Mouse (Mus musculus) kidney, adult 2 months (tissue): ENCODE measurements around the gene Ttc29. TPM values are rescaled to one million over a fixed set of nuclear protein-coding genes. Genes with fewer than 3 reads are reported as not detected.

ENCODE experiments used
- DNase-seq: peaks from one replicate; pipeline ENCODE4 v3.0.0; 2021
- H3K27ac ChIP-seq: fragments of 200-500 bp; 2 replicates; pipeline ENCODE4 v1.5.1; 2012; ENCODE audit warnings: low read depth, low read length, control low read depth, inconsistent platforms; ENCODE audit not compliant: insufficient read depth
- H3K27me3 ChIP-seq: fragments of 200-500 bp; replicated peaks from 2 replicates; pipeline ENCODE4 v1.6.1; 2012; ENCODE audit warnings: mild to moderate bottlenecking, moderate library complexity, low read length, inconsistent platforms; ENCODE audit not compliant: control insufficient read depth, insufficient read depth
- H3K36me3 ChIP-seq: fragments of 200-500 bp; 2 replicates; pipeline ENCODE4 v1.6.1; 2012; ENCODE audit warnings: mild to moderate bottlenecking, moderate library complexity, low read length, inconsistent platforms; ENCODE audit not compliant: control insufficient read depth, insufficient read depth
- H3K4me1 ChIP-seq: fragments of 200-500 bp; 2 replicates; pipeline ENCODE4 v1.6.1; 2011; ENCODE audit warnings: low read length; ENCODE audit not compliant: control insufficient read depth, insufficient read depth
- H3K4me3 ChIP-seq: fragments of 200-500 bp; 2 replicates; pipeline ENCODE4 v1.5.1; 2011; ENCODE audit warnings: mild to moderate bottlenecking, low read depth, low read length, control low read depth; ENCODE audit not compliant: insufficient read depth
- CTCF ChIP-seq: fragments of 200-500 bp; conservative IDR thresholded peaks from 2 replicates; pipeline ENCODE4 v1.5.1; 2011; ENCODE audit warnings: low read depth, mild to moderate bottlenecking, control low read depth, low read length, moderate library complexity, mixed read lengths; ENCODE audit not compliant: insufficient read depth, insufficient read length
- POLR2A ChIP-seq: fragments of 200-500 bp; IDR thresholded peaks from one replicate; pipeline ENCODE4 v1.6.1; 2011; ENCODE audit warnings: low read depth, low read length, control low read depth
- WGBS: fragments of 180-500 bp; shearing (Covaris S2); methylation state at CpG from one replicate; pipeline ENCODE4 v1.1.7; 2018; 5-methylcytosine and 5-hydroxymethylcytosine counted together
- polyA plus RNA-seq: library from polyadenylated mRNA; depleted of rRNA; stranded (reverse); fragments of >200 nt; gene quantifications from 2 replicates; pipeline ENCODE4 v1.2.3, GENCODE M21; 2012

The Ttc29 gene
- polyA plus RNA-seq, 1 experiment, result not detected

DNA sequence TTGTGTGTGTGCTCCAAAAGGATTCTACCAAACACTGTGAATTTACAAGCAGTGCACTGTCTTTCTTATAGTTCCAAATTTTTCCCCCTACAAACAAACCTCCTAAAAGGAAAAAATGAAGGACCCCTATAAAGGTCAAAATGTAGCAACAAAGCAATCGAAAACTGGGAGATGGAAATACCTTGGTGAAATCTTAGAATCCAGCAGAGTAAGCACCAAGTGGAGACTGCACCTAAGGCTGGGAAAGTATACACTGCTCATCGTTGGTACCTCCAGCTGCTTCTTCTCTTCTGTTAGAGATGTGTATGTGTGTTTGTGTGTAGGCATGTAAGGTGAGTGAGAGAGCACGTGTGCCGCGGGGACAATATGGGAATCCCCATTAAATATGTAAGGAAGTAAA, 220.2 kb downstream of the Ttc29 start:
- Histone ChIP-seq H3K36me3 (no peaks in the 10 kb centered on the region), H3K4me3 (no peak overlapping the region), H3K4me1 (no peaks in the 10 kb centered on the region), H3K27ac (no peak overlapping the region), H3K27me3 (peaks cover 2% of the 10 kb centered on the region)
- DNase-seq, result no peak
- WGBS, result 16% methylated on average over 5 of the region's 5 CpGs
- TF ChIP-seq CTCF, result no peak
- no peak for TF ChIP-seq POLR2A

DNA sequence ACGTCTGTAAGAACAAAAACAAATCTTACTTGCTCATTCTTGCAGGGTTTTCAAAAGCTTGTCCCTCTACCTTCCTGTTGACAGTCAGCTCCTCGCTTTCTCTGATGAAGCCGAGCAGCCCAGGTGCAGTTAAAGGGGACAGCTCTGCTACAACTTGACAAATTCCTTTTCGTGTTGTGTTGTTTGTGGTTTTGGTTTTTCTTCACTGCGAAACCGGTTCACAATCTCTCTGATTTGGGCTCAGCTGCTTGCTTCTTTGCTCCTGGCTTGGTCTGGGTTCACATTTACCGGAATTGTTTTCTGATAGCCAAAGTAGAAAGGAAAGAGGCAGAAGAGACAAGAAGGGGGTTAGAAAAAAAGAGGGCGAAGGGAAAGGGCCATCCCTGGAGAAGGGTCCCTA, 221.2 kb downstream of the Ttc29 start:
- Histone ChIP-seq H3K4me1 (no peaks in the 10 kb centered on the region), H3K27ac (no peak overlapping the region), H3K27me3 (peaks cover 2% of the 10 kb centered on the region), H3K4me3 (no peak overlapping the region), H3K36me3 (no peaks in the 10 kb centered on the region)
- no peak for DNase-seq
- TF ChIP-seq CTCF (no peak), POLR2A (no peak)
- WGBS, result 5% methylated on average over 8 of the region's 8 CpGs

DNA sequence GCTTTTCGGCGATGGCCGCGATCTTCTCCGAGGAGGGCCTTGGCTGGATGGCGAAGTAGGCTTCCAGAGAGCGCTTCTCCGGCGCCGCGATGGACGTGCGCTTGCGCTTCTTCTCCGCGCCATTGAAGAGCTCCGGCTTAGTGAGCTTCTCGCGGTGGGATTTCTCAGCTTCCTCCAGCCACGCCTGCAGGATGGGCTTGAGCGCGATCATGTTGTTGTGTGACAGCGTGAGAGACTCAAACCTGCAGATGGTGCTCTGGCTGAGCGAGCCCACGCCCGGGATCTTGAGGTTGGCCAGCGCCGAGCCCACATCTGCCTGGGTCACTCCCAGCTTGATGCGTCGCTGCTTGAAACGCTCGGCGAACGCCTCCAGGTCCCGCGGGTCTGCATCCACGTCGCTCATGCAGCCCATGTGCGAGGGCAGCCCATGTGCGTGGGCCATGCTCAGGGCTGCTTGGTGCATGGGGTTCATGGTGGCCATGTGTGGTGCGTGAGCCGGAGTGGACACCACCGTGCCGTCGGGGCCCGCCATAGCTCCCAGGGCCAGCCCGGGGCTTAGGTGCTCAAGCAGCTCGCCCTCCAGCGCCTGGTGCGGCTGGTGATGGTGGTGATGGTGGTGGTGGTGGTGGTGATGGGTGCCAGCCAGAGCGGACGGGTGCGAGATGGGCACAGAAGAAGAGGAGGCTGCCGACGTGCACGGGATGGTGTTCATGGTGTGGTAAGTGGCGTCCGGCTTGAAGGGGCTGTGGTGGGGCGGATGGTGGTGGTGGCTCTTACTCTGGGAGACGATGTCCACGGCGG, 221.9 kb downstream of the Ttc29 start:
- Histone ChIP-seq H3K27ac (no peak overlapping the region), H3K4me3 (no peak overlapping the region), H3K27me3 (peaks cover 2% of the 10 kb centered on the region), H3K36me3 (no peaks in the 10 kb centered on the region), H3K4me1 (no peaks in the 10 kb centered on the region)
- TF ChIP-seq POLR2A (no peak), CTCF (no peak)
- 1% methylated on average over 62 of the region's 62 CpGs for WGBS
- no peak for DNase-seq

DNA sequence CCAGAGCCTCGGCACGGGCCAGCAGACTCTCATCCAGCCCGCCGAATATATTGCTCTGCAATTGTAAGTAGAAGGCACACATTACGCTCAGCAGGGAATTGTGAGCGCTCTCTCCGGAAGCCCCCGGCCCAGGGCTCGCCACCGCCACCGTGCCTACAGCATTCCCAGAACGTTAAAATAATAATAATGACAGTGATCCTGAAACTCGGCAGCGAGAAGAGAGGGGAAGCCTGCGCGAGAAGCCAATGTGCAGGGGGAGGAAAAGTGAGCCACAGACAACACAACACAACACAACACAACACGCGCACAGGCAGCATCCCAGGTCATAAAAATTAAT, 222.5 kb downstream of the Ttc29 start:
- H3K36me3 ChIP-seq, result no peaks in the 10 kb centered on the region
- no peak overlapping the region for H3K4me3 ChIP-seq
- H3K27ac ChIP-seq, result no peak overlapping the region
- H3K4me1 ChIP-seq, result no peaks in the 10 kb centered on the region
- H3K27me3 ChIP-seq, result peaks cover 2% of the 10 kb centered on the region
- WGBS, result 2% methylated on average over 18 of the region's 18 CpGs
- TF ChIP-seq CTCF, result no peak
- no peak for TF ChIP-seq POLR2A
- DNase-seq, result no peak

DNA sequence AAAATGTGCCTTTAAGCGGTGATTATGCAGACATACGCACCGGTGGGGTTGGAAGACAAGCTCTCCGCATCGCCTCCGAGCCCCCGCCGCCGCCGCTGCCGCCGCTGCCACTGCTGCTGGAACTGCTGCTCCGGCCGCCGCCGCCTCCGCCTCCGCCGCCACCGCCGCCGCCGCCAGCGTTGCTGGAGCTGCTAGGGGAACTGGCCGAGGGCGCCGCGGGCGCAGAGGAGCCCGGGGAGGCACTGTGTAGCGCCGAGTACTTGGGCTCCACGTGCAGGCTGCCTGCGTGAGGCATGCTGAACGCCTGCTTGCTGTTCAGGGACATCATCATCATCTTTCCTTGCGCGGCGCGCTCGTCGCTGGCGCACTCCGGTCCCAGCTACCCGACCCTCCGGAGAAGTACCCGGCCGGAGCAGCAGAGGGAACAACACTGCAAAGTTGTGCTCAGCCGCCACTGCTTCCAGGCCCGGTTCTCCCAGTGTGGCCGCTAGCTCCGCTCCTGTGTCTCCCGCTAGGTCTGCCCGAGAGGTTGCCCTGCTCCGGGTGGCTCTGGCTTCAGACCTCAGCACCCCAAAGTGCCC, 223.1 kb downstream of the Ttc29 start, which contains the start of gene Pou4f2:
Gene Pou4f2 (minus strand): TSS at position 575 of the 581 bp plus-strand sequence.
- no peaks in the 10 kb centered on the region for H3K4me1 ChIP-seq
- no peak for DNase-seq
- no peak for TF ChIP-seq CTCF
- TF ChIP-seq POLR2A, result no peak
- H3K36me3 ChIP-seq, result no peaks in the 10 kb centered on the region
- H3K27me3 ChIP-seq, result peaks cover 2% of the 10 kb centered on the region
- H3K4me3 ChIP-seq, result no peak within 1 kb of the TSS
- no peak within 1 kb of the TSS for H3K27ac ChIP-seq
- under 1% methylated on average over 54 of the region's 54 CpGs for WGBS

DNA sequence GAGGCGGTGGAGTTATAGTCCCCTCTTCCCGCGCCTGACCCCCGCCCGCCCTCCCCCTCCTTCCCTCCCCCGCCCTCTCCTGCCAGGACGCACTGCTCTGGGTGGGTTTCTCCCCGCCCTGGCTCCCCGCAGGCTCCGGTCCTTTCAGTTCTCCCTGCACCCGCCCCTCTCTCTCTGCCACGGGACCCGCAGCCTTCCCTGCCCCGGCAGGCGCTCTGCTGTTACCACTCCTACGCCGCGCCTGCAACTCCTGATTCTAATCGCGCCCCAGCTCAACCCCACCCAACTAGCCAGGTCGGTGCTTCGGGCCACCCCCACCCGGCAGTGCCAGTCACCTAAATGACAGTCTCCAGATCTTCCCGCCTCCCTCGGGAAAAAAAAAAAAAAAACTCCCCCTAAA, 223.6 kb downstream of the Ttc29 start:
- H3K4me3 ChIP-seq, result no peak overlapping the region
- no peak overlapping the region for H3K27ac ChIP-seq
- WGBS, result under 1% methylated on average over 23 of the region's 25 CpGs
- no peaks in the 10 kb centered on the region for H3K4me1 ChIP-seq
- no peaks in the 10 kb centered on the region for H3K36me3 ChIP-seq
- no peak for DNase-seq
- TF ChIP-seq POLR2A (no peak), CTCF (no peak)
- H3K27me3 ChIP-seq, result no peaks in the 10 kb centered on the region; the same call in none of the 2 replicates
